Mouse (Mus musculus): ENCODE results near the gene Habp4. TPM values are rescaled to one million over a fixed set of nuclear protein-coding genes. Genes with fewer than 3 reads are reported as not detected.

Gene Habp4
- total RNA-seq, 2 experiments from 2014 or later = 27.3 to 30.9 TPM

DNA sequence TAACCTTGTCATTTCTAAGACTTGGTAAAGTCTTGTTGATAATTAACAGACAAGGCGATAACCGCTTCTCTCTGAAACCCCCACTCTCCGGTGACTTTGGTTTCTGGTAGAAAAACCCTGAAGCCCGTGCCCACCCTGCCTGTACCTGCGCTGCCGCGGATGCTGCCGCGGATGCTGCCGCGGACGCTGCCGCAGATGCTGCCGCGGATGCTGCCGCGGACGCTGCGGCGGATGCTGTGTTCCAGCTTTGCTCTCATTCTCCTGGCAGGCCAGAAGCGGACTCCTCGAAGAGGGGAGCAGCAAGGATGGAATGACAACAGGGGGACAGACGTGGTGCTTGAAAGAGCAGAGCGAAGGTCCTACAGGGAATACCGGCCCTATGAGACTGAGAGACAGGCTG, 8.1 kb downstream of the Habp4 start:
- no peak for DNase-seq (ENCODE audit: low spot score in 2 of 2)

DNA sequence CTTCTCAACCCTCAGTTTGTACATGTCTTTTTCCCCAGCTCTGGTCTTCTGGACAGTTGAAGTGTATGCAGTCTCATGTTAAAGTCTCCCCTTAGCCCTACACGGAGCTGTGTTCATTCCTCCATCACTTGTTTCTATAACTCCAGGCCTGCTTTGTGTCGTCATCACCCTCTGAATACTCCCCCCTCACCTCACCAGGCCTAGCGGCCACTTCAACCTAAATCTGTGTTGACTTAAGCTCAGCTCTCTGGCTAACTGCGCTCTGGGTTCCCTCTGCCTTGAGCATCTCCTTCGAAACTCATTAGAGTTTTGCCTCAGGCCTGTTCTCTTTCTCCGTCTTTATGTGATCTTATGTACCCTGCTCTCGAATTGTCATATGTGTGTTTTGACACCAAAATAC, 16.4 kb downstream of the Habp4 start:
- no peak for DNase-seq (ENCODE audit: low spot score in 2 of 2)

DNA sequence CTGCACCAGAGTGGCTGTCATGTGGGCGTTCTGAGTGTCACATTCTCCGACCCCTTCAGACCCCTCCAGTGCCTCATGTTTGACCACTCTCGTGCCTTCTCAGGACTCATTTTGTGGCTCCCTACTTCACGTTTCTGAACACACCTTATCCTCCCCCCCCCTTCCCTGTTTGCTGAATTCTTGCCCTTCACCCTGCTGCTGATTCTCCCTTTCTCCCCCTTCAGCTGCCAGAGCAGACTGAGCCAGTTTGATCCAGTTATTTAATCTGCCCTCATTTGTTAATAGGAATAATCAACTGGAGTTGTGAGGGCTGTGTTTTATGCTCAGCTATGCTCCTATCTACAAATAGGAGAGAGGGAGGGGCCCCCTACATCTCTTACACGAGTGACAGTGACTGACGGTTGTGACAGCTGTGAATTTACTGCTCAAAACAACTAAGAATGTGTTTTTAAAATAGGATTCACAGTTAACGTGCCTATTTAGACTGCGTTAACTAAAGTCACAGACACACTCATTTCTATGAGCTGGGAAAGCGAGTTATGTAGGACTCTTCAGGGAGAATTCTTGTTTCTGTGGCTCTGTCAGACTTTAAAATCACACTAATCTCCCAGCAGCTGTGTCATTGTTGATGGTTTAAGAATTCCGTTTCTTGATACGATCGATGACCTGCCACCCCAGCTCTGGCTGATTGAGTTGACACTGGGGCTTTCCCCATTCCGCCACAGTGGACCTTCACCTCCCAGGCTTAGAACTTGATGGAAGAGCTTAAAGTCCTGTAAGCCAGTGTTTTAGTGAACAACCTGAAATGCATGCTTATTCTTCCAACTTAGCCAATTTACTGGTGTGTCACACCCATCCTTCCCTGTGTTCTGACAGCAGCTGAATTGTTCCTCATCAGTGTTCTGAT, 17.4 kb downstream of the Habp4 start:
- DNase-seq (ENCODE audit: low spot score in 2 of 2) = no peak

- DNase-seq (ENCODE audit: low spot score in 2 of 2) = no peak
These were observed 18.7 kb downstream of the Habp4 start for GRCm38 (mm10) chr13:64180300-64180699.

GRCm38 (mm10) chr13:64180888-64181287, 19.3 kb downstream of the Habp4 start:
- DNase-seq (ENCODE audit: low spot score in 2 of 2) = peak in 1 of 2 experiments; percentile 46

DNA sequence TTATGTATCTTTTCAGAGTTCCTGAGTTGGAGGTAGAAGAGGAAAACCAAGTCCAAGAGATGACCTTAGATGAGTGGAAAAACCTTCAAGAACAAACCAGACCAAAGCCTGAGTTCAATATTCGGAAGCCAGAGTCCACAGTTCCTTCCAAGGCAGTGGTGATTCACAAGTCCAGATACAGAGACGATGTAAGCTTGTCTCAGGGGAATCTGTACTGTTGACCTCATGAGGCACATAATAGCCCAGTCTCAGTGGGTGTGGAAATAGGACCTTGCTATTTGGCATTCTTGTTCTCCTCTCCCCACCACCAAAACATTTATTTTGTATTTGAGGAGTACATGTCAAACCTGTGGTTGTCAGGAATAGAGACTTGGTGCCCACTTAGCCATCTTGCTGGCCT, 20.5 kb downstream of the Habp4 start:
- no peak for DNase-seq (ENCODE audit: low spot score in 2 of 2)

GRCm38 (mm10) chr13:64183583-64183982, 22.0 kb downstream of the Habp4 start:
- no peak for DNase-seq (ENCODE audit: low spot score in 2 of 2)

- DNase-seq (ENCODE audit: low spot score in 2 of 2) = no peak
These were observed 22.7 kb downstream of the Habp4 start for GRCm38 (mm10) chr13:64184361-64184760.

GRCm38 (mm10) chr13:64185176-64185575, 23.6 kb downstream of the Habp4 start:
- DNase-seq (ENCODE audit: low spot score in 2 of 2) = no peak

GRCm38 (mm10) chr13:64185586-64185985, 24.0 kb downstream of the Habp4 start:
- no peak for DNase-seq (ENCODE audit: low spot score in 2 of 2)

GRCm38 (mm10) chr13:64186516-64186915, 24.9 kb downstream of the Habp4 start:
- DNase-seq (ENCODE audit: low spot score in 2 of 2) = no peak

- DNase-seq (ENCODE audit: low spot score in 2 of 2) = no peak
These were observed 25.4 kb downstream of the Habp4 start for GRCm38 (mm10) chr13:64187065-64187464.

DNA sequence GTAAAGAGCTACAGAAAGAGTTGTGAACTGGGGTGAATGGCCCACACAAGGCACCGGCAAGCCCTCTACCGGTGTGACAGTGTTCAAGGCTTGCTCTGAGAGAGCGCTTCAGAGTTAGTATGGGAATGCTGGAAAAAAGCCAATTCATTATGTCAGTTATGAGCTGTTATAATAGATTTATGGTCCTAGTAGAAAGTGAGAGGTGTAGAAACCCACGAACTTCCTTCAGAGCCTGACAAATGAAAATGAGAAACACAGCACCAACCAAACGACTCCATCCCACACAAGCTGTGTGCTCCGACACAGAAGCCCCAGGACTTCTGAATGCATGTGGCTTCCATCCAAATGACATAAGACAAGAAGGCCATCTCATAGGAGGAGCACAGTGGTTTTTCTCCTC, 36.3 kb downstream of the Habp4 start:
- DNase-seq (ENCODE audit: low spot score in 2 of 2) = no peak

DNA sequence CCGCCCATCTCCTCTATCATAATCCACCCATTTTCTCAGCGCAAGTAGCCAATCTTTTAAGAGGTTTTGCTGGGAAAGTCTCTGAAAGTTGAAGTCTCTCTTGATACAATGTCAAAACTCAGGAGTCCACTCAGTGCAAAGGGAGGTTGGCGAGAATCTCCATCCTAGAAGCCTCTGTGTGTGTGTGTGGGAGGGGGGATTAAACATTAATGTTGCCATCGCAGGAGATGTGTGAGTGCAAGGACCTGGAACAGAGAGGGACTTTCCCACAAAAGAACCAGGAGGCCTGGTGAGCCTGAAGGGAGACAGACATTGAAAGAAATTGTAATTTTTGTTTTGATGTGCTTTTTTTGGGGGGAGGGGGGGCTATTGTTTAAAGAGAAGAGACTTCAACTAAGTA, 36.7 kb downstream of the Habp4 start:
- no peak for DNase-seq (ENCODE audit: low spot score in 2 of 2)

GRCm38 (mm10) chr13:64200911-64201310, 39.3 kb downstream of the Habp4 start:
- no peak for DNase-seq (ENCODE audit: low spot score in 2 of 2)

DNA sequence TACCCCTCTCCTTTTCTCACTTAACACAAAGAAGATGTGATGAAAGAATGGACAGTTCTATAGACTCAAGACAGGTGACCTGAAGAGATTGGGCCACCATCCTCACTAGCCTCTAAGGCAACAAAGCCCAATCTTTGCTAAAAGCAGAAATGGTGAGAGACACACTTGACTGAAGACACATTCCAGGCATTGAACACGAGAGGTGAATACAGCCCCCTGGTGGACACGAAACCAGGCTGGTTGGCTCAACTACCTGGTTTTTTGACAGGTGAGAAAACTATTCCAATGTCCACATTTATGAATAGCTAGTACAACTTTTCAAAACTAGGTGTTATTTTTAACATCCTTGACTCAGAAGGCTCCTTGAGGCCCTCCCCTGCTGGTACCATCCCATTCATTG, 43.1 kb downstream of the Habp4 start:
- DNase-seq (ENCODE audit: low spot score in 2 of 2) = no peak

DNA sequence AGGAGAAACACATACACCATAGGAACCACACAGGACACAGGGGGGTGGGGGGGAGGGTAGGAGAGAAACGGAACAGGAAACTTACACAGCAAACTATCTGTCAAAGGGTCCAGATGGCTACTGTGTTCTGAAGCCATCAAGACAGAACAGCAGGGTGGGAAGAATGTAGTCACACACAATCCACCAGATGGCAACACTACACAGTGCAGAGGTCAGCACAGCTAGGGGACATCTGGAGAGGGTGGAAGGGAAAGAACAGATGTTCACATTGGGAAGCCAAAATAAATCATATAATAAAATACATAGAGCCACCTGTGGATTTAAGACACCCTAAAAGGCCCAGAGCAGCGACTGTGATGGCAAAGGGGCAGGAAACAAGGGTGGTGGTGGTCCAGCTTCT, 43.6 kb downstream of the Habp4 start:
- DNase-seq (ENCODE audit: low spot score in 2 of 2) = no peak

DNA sequence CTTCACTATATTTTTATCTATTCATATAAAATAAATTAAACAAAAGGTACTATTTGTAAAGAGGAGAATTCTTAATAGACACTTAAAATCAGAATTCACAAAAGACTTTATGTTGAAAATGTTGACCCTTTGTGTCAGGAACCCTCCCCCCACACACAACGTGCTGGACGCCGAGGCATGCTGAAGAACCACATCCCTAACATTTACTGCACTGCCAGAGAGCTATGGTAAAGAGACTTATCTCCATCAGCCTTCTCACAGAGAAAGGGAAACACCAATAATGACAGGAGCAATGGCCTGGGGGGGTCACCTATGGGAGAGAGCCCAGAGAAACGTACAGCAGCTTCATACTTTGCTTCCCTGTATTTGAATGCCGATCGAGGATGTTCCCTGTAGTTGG, 46.5 kb downstream of the Habp4 start:
- no peak for DNase-seq (ENCODE audit: low spot score in 2 of 2)

DNA sequence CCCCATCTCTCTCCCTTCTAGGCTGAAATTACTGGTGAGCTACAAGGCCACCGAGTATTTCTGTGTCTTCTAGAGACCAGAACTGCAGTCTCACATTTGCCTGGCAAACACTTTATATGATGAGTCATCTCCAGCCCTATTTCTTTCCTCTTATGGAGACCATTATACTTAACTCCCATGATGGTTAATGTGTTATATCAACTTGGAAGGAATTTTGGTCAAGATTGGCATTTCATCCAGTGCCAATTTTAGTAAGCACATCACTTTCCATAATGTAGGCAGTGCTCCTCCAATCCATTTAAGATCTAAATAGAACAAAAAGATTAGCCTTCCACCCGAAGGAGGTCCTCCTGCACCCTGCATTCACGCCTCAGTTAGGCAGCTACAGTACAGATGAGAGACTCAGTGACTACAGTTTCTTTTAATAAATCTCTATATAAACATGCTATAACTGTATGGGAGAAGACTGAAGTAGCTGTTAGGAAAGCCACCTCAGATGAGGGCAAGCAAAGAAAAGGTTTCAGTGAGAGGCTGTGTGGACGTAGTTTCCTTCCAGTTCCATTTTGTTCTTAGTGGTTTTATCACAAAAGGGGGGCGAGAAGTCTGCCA, 50.5 kb downstream of the Habp4 start:
- no peak for DNase-seq (ENCODE audit: low spot score in 2 of 2)

DNA sequence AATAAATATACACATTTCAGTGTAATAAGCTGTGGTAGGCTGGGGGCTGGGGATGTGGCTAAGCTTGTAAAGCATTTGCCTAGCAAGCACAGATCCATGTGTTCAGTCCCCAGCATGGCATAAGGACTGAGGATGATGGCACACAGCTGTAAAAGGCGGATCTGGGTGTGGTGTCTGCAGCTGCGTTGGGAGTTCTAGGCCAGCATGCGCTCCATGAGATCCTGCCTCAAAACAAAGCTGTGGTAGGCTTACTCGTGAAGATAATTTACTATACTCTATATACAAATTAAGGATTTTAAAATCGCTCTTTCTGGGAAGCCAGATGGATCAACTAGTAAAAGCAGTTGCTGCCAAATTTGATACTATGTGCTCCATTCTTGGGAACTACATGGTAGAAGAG, 53.3 kb downstream of the Habp4 start:
- no peak for DNase-seq (ENCODE audit: low spot score in 2 of 2)

- no peak for DNase-seq (ENCODE audit: low spot score in 2 of 2)
These were observed 64.1 kb downstream of the Habp4 start for GRCm38 (mm10) chr13:64225738-64226137.

DNA sequence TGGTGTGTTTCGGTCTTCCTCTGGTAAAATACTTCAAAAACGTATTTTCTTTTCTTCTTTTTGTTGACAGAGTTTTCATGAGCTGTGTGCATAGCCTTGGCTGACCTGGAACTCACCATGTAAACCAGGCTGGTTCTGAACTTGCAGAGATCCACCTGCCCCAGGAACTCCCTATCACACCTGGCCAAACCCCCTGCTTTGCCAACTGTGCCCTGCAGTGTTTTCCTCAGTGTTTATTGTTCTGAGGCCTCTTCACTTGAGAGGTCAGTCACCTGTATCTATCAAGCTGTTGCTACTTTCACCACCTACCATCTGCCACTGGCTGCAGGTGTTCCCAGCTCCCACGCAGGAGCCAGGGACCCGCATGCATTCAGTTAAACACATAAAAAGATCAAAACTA, 65.1 kb downstream of the Habp4 start:
- no peak for DNase-seq (ENCODE audit: low spot score in 2 of 2)

GRCm38 (mm10) chr13:64233139-64233538, 71.5 kb downstream of the Habp4 start:
- no peak for DNase-seq (ENCODE audit: low spot score in 2 of 2)
